Mouse (Mus musculus) liver, embryonic 14.5 days (tissue): ENCODE data around the gene Egfl6.

Experiments used
- CTCF ChIP-seq: IDR thresholded peaks from 2 replicates; pipeline ENCODE4 v1.5.1; 2016; ENCODE audit warnings: antibody characterized with exemption, low read depth, control low read depth
- EP300 ChIP-seq: IDR thresholded peaks from 2 replicates; pipeline ENCODE4 v1.6.1; 2016; ENCODE audit warnings: antibody characterized with exemption, low read depth

DNA sequence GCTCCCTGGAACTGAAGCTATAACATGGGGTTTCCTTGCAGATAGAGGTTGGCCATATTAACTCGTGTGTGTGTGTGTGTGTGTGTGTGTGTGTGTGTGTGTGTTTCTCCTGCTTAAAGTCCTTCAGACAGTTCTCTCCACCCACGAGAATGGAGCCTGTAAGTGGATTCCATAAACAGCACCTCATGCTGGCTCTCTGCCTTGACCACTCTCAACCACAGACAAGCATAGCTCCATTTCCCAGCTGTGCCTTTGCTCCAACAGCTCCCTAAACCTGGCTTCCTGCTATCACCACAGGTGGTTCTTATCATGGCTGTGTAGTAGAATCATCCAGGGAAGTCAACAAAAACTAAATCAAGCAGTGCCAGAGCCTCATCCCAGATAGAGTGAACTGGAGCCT is 81.1 kb downstream of the Egfl6 start:
- TF ChIP-seq EP300, result no peak
- TF ChIP-seq CTCF, result no peak
